Mouse (Mus musculus): ENCODE results near the gene Ece1.
"Not testable (repeated sequence)": the region's sequence is repeated elsewhere in the genome, so short reads cannot be mapped to it uniquely, and the experiment has no call there.

Ece1 gene

DNA sequence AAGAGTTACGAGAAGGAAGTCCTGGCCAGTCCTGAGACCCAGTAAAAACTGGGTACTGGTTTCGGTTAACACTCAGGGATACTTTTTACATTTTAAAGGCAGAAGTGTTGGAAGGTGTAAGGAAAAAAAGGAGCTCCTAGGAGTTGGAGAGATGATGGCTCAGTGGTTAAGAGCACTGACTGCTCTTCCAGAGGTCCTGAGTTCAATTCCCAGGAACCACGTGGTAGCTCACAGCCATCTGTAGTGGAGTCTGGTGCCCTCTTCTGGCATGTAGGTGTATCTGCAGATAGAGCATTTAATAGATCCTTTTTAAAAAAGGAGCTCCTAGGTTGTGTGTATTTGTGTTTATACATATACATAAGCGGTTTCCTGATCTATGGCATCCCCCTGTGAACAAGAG, 83.3 kb downstream of the Ece1 start:
- DNase-seq = no peak

DNA sequence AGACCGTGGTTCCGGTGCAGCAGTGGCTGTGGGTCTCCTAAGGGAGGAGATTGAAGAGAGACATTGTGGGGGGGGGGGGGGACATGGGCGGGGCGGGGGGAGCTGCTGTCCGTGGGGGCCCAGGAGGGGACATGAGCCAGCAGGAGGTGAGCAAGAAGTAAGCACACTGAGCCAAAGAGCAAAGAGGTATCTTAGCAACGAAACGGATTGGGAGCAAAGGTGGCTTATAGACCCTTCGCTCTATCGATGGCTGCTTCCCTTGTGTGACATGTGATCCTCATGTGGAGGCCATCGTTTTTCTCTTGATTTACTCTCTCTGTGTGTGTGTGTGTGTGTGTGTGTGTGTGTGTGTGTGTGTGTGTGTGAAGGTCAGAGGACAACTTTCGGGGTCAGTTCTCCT, 84.4 kb downstream of the Ece1 start:
- DNase-seq = no peak

DNA sequence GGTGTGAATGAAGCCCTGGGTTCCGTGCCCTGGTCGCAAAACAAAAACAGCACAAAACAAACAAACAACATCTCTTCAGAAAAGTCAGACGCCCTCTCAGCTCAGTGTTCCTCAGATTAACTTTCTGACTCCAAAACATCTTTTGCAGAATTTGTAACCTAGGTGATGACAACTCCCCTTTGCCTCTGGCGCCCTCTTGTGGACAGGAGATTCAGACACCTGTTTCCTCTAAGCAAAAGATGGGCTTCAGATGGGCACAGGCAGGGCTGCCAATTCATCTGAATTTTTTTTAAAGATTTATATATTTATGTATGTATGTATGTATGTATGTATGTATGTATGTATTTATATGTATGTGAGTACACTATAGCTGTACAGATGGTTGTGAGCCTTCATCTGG, 90.8 kb downstream of the Ece1 start:
- peak; percentile 77 for DNase-seq

DNA sequence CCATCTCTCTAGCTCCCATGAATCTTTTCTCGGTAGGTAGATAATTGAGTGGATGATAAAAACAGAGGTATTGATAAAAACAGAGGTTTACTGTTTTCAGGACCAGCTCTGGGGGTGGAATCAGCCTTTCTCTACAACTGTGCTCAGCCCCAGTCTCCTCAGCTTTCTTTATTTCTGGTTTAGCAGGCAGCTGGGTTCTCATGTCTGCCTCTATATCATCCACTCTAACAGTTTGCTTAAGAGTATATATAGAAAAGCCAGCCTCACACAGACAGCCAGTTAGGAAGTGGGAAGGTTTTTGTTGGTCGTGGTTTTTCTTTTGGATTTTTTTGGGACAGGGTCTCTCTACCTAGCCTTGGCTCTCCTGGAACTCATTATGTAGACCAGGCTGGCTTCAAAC, 92.1 kb downstream of the Ece1 start:
- no peak for DNase-seq

DNA sequence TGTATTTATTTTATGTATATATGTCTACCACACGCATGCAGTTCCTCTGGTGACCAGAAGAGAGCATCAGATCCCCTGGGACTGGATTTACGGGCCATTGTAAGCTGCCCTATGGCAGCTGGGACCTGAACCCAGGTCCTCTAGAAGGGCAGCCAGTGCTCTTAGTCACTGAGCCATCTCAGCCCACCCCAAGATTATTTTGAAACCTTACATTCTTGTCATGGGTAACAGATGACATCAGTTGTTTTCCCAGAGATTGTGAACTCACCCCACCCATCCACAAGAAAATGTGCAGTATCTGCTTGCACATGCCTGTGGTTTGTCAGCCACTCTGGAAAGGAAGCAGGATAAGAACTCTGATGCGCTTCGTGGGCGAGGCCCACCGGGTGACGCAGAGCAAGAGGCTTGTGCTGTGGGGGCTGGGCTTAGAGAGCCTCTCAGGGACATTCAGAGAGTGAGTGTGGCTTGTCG, 92.9 kb downstream of the Ece1 start:
- no peak for DNase-seq

DNA sequence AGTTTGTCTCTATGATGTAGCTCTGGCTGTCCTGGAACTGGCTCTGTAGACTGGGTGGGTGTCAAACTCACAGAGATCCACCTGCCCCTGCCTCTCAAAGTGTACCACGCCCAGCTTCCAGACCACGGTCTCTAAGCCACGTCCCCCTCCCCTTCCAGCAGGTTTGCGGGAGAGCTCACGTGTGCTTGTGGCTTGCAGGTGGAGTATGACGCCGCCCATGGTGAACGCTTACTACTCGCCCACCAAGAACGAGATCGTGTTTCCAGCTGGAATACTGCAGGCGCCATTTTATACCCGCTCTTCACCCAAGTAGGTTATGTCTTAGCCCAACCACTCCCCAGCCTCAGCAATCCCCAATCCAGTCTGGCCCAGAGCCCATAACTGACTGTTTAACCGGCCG, 94.2 kb downstream of the Ece1 start:
- no peak for DNase-seq

DNA sequence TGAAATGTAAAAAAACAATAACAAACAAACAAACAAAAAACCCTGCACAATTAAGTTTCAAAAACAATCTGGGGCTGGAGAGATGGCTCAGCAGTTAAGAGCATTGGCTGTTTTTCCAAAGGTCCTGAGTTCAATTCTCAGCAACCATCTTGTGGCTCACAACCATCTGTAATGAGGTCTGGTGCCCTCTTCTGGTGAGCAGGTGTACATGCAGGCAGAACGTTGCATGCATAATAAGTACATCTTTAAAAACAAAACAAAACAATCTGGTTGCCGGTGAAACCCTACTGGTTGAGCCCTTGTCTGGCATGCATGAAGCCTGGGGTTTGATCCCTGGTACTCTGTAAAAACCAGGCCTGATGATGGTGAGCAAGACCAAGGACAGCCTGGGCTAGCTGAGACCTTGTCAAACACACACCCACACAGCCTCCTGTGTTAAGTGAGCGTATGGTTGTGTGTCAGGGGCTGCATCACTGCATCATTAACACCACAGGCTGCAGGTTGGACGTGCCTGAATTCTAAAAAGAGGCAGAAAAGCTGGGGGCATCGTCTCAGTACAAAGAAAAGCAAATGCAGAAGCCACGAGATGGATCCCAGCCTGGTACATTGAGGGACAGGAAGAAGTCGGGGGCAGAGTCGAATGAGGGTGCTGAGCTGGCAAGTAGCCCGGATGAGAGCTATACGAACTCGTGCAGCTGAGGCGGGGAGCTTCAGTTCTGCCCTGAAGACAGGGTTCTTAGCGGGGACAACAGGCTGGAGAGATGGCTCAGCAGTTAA, 98.0 kb downstream of the Ece1 start:
- DNase-seq = peak; percentile 24

DNA sequence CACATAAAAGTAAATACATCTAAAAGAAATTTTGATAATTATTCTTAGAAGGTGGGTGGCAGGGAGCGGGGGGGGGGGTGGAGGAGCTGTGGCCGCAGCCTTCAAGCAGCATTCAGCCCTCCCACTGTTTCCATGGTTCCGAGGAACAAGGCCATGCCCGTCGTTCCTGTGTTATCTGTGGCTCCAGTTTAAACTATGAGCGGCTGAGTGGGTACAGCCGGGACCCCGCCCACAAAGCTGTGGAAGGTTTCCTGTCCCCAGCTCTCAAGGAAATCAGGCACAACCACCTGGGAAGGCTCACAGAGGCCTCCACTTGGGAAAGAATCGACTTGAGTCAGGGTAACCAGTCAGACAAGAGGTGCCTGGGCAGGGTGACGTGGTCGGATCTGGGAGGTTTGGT, 98.7 kb downstream of the Ece1 start:
- DNase-seq = no peak

DNA sequence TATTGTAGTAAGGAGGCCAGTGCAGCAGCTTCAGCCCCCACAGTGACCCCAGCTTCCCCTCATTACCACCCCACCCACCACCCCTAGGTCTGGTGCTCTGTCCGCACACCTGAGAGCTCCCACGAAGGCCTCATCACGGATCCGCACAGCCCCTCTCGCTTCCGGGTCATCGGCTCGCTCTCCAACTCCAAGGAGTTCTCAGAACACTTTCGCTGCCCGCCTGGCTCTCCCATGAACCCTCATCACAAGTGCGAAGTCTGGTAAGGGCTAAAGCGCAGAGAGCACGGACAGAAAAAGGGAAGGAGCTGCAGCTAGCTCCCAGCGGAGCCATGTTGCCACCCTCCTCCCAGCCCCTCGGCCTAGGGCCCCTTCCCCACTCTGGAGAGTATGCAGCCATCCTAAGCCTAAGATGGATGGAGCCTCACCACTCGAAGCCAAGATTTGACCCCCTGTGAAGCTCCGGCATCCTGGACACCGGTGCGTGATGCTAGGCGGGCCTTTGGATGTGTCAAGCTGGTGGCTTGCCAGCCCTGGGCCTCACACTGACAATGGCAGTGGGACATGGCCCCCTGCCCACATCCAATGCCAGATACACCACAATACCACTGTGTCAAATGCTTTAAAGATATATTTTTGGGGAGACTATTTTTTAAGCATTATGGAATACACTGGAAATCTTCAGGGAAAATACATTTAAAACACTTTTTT, 100.8 kb downstream of the Ece1 start:
- no peak for DNase-seq

DNA sequence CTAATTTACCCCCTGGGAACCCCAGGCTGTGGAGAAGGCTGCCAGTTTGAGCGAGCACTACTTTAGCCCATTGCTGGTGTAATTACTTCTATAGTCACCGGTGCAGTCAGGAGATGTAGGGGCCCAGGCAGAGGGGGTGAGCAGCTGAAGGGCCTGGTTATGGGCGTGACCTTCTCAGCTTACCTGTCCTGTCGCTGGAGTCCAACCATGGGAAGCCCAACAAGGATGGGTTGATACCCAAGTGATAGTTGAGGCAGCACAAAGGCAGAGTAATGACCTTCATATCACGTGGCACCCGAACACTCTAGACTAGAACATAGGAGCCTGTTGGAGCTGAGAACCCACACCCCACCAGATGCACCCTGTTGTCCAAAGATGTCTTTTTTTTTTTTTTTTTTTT, 101.4 kb downstream of the Ece1 start:
- DNase-seq = no peak

DNA sequence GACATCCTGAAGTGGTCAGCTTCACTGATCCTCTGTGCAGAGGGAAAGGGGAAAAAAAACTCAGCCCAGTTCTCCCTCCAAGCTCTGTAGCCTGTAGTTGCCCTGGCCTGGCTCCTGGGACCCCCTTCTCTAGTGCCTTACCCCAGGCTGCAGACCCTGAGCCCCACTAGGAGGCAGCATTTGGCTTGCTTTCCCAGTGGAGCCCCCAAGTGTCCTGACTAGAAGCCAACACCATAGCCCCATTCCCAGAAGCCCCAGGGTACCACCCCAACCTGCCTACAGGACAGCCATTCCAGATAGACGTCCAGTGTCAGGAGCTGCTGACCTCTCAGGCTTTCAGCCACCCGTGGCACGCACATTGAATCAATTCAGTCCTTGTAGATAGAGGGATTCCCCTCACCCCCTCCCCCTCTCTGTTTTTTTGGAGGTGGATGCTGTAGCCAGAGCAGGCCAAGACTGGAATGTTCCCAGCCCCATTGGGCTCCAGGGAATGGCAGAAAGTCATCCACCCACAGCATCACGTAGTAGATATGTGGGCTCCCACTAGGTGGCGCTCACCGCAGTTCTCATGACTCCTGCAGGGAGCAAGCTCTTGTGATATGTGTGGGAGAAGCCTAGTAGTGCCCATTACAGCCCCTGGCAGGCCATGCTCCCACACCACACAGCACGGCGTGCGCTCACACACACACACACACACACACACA, 102.0 kb downstream of the Ece1 start:
- DNase-seq = peak; percentile 83

DNA sequence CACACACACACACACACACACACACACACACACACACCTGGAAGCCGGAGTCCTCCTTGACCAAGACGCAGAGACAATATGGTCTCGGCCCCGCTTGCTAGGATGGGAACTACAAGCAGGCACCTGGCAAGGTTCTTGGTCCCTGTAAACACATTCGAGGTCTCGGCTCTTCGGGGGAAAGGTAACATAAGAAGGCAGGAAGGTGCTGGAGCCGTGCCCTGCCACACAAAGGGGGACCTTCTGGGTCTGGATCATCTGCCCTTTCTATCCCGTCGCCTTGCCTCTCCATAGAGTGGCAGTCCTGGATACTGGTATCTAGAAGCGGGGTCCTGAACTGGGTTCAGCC, 102.5 kb downstream of the Ece1 start:
- DNase-seq = no peak

DNA sequence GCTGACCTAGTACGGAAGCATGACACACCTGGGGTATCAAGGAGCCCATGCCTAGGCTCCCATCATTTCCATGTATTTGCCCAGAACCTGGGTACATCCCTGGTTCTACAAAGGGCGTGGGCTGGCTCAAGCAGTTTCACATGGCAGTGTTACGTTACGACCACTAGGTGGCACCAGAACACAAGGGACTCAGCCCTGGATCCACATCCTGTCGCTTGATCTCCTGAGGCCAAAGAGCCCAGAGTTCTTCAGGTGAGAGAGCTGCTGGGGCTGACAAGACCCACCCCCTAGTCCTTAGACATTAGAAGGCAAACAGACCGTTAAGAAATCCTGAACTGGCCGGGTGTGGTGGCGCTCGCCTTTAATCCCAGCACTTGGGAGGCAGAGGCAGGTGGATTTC, 106.2 kb downstream of the Ece1 start:
- peak; percentile 90 for DNase-seq

DNA sequence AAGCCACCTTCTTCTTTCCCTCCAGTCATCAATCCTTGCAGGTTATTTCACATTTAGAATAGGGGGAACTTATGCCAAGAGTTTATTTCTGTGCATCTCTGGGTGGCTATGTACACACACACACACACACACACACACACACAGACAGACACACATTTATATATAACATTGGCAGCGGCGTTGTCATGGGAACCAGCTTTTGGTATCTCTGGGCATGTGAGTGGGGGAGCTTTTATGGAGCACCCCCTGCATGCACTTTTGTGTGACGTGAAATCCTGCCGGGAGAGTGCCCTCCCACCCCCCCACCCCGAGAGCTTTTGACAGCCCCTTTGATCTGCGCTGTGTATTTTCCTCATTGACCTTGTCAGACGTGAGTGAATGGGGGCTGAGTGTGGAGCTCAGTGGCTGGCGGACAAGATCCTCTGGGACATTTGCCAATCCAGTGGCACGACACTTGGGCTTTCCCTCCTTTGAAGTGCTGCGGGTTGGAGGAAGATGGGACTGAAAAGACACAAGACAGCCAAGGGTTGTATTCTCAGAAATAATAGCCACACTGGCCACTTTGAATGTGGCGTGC, 108.7 kb downstream of the Ece1 start:
- DNase-seq = not testable (repeated sequence)

DNA sequence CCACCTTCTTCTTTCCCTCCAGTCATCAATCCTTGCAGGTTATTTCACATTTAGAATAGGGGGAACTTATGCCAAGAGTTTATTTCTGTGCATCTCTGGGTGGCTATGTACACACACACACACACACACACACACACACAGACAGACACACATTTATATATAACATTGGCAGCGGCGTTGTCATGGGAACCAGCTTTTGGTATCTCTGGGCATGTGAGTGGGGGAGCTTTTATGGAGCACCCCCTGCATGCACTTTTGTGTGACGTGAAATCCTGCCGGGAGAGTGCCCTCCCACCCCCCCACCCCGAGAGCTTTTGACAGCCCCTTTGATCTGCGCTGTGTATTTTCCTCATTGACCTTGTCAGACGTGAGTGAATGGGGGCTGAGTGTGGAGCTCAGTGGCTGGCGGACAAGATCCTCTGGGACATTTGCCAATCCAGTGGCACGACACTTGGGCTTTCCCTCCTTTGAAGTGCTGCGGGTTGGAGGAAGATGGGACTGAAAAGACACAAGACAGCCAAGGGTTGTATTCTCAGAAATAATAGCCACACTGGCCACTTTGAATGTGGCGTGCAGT, 112.9 kb downstream of the Ece1 start:
- not testable (repeated sequence) for DNase-seq

DNA sequence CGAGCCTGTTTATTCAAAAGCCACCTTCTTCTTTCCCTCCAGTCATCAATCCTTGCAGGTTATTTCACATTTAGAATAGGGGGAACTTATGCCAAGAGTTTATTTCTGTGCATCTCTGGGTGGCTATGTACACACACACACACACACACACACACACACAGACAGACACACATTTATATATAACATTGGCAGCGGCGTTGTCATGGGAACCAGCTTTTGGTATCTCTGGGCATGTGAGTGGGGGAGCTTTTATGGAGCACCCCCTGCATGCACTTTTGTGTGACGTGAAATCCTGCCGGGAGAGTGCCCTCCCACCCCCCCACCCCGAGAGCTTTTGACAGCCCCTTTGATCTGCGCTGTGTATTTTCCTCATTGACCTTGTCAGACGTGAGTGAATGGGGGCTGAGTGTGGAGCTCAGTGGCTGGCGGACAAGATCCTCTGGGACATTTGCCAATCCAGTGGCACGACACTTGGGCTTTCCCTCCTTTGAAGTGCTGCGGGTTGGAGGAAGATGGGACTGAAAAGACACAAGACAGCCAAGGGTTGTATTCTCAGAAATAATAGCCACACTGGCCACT, 117.1 kb downstream of the Ece1 start:
- not testable (repeated sequence) for DNase-seq

DNA sequence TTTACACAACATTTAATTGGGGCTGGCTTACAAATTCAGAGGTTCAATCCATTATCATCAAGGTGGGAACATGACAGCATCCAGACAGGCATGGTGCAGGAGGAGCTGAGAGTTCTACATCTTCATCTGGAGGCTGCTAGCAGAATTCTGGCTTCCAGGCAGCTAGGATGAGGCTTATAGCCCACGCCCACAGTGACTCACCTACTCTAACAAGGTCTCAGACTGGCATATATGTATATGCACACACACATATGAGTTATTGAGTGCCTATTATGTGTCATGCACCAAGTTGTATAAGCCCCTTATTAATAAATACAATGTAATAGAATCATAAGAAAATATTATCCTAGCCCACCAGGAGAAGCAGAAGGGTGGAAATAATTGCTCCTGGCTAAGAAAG, 120.8 kb downstream of the Ece1 start:
- DNase-seq = no peak

DNA sequence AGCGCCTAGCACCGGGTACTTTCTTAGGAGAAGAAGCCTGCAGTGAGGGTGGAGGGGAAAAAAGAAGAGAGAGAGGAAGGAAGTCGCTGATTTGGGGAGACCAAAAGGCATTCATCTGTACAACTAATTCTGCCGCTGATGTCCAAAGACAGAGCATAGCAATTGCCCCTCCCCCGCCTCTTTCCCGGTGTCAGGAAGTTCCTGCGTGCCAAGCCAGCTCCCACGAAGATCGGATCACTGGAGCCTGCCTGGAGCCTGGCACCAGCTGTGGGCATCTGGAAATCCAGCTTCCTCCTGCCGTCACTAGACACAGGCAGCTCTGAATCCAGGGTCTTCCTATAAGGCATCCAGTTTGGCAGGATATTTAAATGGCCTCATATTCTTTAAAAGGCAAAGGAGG, 122.2 kb downstream of the Ece1 start:
- DNase-seq = peak; percentile 63

DNA sequence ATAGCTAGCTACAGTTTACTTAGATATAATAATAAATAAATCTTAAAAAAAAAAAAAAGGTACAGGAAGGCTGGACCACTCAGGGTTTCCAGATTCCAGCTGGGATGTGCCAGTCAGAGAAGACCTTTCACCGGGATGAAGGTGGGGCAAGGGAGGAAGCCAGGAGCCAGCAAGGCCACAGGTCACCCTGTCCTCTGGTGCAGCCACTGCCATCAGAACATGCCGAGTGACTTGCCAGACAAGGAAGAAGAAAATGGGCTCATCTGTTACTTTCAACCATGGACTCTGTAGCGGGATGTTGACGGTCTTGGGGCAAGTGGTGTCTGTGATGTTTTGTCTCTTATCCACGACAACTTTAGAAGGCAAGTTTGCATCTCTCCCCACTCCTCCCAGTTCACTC, 122.7 kb downstream of the Ece1 start:
- no peak for DNase-seq

DNA sequence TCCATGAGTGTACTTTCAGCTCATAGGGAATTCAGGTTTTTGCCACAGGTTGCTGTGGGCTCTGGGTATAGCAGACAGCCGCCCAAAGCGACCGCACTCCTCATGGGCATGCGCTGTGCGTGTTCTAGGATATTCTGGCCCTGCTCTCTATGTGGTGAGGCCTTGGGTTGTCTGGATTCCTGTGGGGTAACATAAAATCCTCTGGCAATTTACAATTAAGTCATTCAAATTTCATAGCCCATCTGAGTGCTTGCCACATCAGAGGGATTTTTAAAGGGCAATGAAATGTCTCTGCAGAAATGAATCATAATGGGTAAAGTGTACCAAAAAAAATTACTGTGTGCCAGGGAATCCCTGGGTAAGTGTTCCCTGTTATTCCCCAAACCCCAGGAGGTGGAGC, 127.4 kb downstream of the Ece1 start:
- DNase-seq = no peak

DNA sequence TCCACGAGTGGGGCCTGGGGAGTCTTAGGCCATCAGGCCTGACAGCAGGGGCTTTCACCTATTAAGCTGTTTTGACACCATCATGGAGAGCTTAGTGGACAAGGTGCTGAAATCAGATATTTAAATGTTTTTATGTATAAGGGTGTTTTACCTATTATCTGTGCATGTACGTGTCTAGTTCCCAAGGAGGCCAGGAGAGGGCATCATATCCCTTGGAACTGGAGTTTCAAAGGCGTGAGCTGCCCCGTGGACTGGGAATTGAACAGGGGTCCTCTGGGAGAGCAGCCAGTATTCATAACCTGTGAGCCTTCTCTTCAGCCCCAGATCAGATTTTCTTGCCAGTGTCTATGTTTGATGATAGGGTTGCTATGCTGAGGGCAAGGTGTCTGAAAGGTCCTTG, 128.4 kb downstream of the Ece1 start:
- DNase-seq = no peak

DNA sequence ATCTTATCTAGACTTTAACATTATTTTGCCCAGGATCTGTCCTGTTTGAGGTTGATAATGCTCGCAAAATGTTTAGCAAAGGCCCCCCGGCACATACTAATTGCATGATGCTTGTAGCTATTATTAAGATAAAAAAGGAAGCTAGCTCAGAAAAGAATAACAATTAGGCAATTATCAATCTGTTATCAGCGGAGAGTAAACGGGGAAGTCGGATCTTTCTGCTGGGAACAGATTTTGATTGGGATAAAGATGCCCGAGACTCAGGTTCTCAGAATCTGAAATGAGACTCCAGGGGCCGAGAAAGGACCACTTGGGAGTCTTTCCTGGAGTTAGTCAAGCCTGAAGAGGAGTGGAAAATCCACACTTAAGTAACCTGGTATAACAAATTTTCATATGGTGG, 129.2 kb downstream of the Ece1 start:
- no peak for DNase-seq

DNA sequence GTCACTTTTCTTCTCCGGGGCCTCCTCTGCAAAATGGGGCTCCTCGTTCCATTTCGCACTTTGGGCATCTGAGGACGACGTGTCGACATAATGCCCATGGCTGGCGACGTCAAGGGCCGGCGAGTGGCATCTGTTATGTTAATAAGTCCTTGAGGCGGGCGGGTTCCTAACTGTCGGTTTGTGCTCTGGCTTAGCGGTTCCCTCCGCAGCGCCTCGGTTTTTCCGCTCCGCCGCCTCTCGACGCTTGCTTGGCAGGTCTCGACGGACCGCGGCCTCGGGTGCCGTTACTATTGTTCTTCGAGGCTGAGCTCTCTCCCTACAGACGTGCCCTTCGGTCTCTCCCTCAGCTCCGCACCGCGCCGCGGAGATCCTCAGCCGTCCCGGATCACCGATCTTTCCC, 130.9 kb downstream of the Ece1 start, which contains the start of gene Eif4g3:
Eif4g3 (plus strand) TSS at position 133 of the 400 bp plus-strand sequence.
- no peak for DNase-seq
